Mouse (Mus musculus): ENCODE results near the gene Wdfy3. TPM values are rescaled to one million over a fixed set of nuclear protein-coding genes. Genes with fewer than 3 reads are reported as not detected.

The Wdfy3 gene
- polyA plus RNA-seq, 1 experiment from 2014 or later: 15.1 TPM

DNA sequence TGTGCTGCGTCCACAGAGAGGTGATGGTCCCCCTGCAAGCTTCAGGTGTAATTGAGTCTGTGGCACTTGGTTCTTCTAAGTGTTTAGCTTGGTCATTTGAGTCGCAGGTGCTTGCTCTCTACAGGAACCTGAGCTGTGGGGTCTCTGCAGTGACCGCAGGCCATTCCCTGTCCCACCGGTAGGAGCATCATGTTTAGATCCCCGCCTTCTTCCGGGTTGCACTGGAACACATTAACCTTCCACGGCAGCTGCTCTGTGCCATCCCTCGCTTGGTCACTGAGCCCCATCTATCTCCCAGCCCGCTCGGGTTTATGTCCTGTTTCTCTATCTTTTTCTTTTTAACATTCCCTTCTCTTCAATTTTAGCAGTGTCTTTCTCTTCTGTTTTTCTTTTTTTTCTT lies 250.5 kb downstream of the Wdfy3 start:
- peak; percentile 24; the same call in 1 of the 2 replicates for TF ChIP-seq CTCF (IDR thresholded peaks at IDR 0.05; ENCODE audit: low read depth)
- H3K9me3 ChIP-seq (replicated peaks; ENCODE audit: low read length): no peaks in the 10 kb centered on the region
- no peak overlapping the region for H3K9ac ChIP-seq (ENCODE audit: low read depth, low read length)
- DNase-seq (ENCODE audit: low spot score): peak; percentile 49
- 0 out of 2 replicates have a peak, but pooled peaks cover 16% of the 10 kb centered on the region for H3K4me1 ChIP-seq (replicated peaks; ENCODE audit: insufficient read depth, low read length)
- H3K4me2 ChIP-seq (ENCODE audit: low read length): no peak overlapping the region
- no peak overlapping the region for H3K27ac ChIP-seq
- H3K27me3 ChIP-seq (ENCODE audit: insufficient read depth, low read length): no peaks in the 10 kb centered on the region
- H3K4me3 ChIP-seq (replicated peaks; ENCODE audit: low read depth, low read length): no peak overlapping the region
- no peaks in the 10 kb centered on the region for H3K36me3 ChIP-seq (ENCODE audit: insufficient read depth, low read length)
- no peak for ATAC-seq (replicated peaks; ENCODE audit: low FRiP score, low read depth)
- WGBS: 31% methylated on average over 10 of the region's 10 CpGs

DNA sequence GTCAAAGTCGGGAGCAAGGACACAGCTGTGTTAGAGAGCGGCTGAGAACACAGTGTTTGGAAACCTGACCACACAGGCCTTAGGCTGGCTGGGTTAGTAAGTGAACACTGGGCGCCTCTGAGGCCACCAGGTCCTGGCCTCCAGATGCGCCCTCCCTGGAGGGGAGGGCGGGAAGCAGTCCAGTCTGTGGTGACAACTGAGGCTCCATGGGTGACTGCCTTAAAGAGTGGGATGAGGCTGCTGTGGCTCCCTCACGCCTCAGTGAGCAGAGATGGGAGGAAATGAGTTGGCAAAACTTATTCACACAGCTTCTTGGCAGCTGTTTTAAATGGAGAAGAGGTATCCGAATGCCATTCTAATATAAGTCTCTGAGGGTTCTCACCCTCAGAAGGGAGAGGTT lies 252.9 kb downstream of the Wdfy3 start:
- no peak overlapping the region for H3K4me3 ChIP-seq (replicated peaks; ENCODE audit: low read depth, low read length)
- peak overlapping the region; percentile 71; the same call in 1 of the 2 replicates for H3K27ac ChIP-seq
- 0 out of 2 replicates have a peak overlapping the region, but pooled peaks have one; percentile 18 for H3K9ac ChIP-seq (ENCODE audit: low read depth, low read length)
- H3K4me2 ChIP-seq (ENCODE audit: low read length): no peak overlapping the region
- H3K9me3 ChIP-seq (replicated peaks; ENCODE audit: low read length): no peaks in the 10 kb centered on the region
- no peak for TF ChIP-seq CTCF (IDR thresholded peaks at IDR 0.05; ENCODE audit: low read depth)
- no peaks in the 10 kb centered on the region for H3K27me3 ChIP-seq (ENCODE audit: insufficient read depth, low read length)
- 0 out of 2 replicates have a peak, but pooled peaks cover 12% of the 10 kb centered on the region for H3K4me1 ChIP-seq (replicated peaks; ENCODE audit: insufficient read depth, low read length)
- ATAC-seq (replicated peaks; ENCODE audit: low FRiP score, low read depth): peak; percentile 80
- peak; percentile 74 for DNase-seq (ENCODE audit: low spot score)
- 32% methylated on average over 7 of the region's 7 CpGs for WGBS
- no peaks in the 10 kb centered on the region for H3K36me3 ChIP-seq (ENCODE audit: insufficient read depth, low read length)

DNA sequence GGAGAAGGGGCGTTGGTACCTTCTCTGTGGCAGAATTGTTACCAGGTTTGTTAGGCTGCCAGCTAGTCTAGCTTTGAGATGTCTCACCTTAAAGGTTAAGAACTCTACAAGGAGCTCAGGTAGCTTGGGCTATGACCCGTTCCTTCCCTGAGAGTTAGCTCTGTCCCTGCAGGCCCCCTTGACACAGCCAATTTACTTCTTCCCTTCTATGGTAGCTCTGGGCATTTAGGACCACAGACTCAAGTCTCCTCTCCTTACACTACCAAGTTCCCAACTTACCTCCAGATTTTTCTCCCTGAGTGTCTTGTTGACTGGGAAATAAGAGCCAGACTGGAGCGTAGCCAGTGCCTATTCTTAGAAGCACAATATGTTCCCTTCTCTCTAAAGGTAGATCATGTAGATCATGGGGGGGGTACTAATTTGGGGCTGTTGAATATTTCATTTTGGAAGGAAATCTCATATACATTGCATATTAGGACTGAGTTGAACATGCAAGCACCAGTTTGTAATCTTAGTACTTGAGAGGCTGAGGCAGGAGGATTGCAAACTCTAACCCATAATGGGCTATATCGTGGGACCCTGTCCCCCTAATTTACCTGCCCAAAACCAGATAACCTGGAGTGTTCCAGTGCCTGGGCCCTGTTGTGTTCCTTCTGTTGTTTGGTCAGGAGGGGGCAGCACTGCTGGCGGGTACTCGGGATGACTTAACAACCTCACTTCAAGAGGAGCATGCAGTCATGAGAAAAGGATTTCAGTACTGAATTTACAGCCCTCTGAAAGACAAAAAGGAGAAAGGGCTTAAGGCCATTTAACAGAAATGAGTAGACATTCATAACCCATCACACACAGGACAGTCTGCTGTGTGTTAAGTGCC lies 258.2 kb downstream of the Wdfy3 start:
- Histone ChIP-seq H3K27ac (no peak overlapping the region), H3K4me2 (ENCODE audit: low read length) (no peak overlapping the region), H3K9me3 (replicated peaks; ENCODE audit: low read length) (no peaks in the 10 kb centered on the region), H3K9ac (ENCODE audit: low read depth, low read length) (no peak overlapping the region), H3K4me1 (replicated peaks; ENCODE audit: insufficient read depth, low read length) (no peaks in the 10 kb centered on the region), H3K27me3 (ENCODE audit: insufficient read depth, low read length) (no peaks in the 10 kb centered on the region), H3K4me3 (replicated peaks; ENCODE audit: low read depth, low read length) (no peak overlapping the region), H3K36me3 (ENCODE audit: insufficient read depth, low read length) (no peaks in the 10 kb centered on the region)
- ATAC-seq (replicated peaks; ENCODE audit: low FRiP score, low read depth) (no peak), DNase-seq (ENCODE audit: low spot score) (no peak)
- TF ChIP-seq CTCF (IDR thresholded peaks at IDR 0.05; ENCODE audit: low read depth): peak; percentile 27; the same call in 1 of the 2 replicates
- 93% methylated on average over 6 of the region's 6 CpGs for WGBS

DNA sequence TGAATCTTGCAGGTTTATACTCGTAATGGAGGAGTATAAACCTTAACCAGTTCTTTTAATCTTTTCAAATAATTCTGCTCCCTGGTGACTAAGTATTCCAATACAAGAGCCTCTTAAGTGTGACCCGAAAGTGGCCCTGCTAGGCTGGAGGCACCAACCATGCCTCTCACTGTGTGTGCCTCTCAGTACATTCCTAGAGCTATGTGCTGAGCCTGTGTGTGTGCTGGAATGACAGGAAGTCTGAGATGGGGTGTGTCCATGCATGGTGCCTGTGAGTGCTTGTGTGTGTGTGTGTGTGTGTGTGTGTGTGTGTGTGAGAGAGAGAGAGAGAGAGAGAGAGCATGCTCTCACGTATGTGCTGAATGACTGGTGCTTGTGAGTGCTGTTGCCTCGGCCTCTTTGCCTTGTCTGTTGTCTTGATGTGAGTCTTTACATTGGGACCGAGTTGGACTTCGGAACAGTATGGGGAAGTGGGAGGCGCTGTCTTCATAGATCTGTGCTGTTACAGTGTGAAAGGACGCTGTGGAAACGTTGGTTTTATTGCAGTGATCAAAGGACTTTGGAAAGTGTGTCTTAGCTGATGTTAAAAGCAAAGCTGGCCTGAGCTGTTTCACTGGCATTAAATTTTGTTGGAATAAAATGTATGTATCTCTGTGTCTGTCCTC lies 267.2 kb downstream of the Wdfy3 start:
- no peak for TF ChIP-seq CTCF (IDR thresholded peaks at IDR 0.05; ENCODE audit: low read depth)

DNA sequence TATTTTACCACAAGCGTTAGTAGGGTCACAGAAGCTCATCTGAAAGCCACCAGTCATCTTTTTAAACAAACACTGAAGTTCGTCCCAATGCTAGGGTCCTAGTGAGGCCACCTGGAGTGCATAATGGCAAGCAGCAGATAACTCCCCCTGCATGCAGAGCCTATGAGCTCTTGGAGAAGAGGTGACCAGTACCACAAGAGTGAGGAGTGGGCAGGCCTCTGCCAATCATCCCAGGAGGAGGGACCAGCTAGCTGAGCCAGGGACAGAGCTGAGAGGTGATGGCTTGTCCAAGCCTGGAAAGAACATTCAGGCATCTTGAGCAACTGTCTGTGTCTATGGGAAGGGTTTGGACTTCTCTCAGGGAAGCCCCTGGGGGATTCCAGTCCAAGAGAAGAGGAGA lies 267.8 kb downstream of the Wdfy3 start:
- Histone ChIP-seq H3K27me3 (ENCODE audit: insufficient read depth, low read length) (no peaks in the 10 kb centered on the region), H3K4me3 (replicated peaks; ENCODE audit: low read depth, low read length) (no peak overlapping the region), H3K4me2 (ENCODE audit: low read length) (no peak overlapping the region), H3K27ac (no peak overlapping the region), H3K9me3 (replicated peaks; ENCODE audit: low read length) (no peaks in the 10 kb centered on the region; the same call in 1 of the 2 replicates), H3K36me3 (ENCODE audit: insufficient read depth, low read length) (no peaks in the 10 kb centered on the region), H3K4me1 (replicated peaks; ENCODE audit: insufficient read depth, low read length) (no peaks in the 10 kb centered on the region), H3K9ac (ENCODE audit: low read depth, low read length) (no peak overlapping the region)
- ATAC-seq (replicated peaks; ENCODE audit: low FRiP score, low read depth): no peak
- DNase-seq (ENCODE audit: low spot score): no peak
- 72% methylated on average over 2 of the region's 2 CpGs for WGBS
- no peak for TF ChIP-seq CTCF (IDR thresholded peaks at IDR 0.05; ENCODE audit: low read depth)

More for the DNA sequence above, 267.2 kb downstream of the Wdfy3 start:
- Histone ChIP-seq H3K27ac (no peak overlapping the region), H3K27me3 (ENCODE audit: insufficient read depth, low read length) (no peaks in the 10 kb centered on the region), H3K9ac (ENCODE audit: low read depth, low read length) (no peak overlapping the region), H3K4me3 (replicated peaks; ENCODE audit: low read depth, low read length) (no peak overlapping the region), H3K4me2 (ENCODE audit: low read length) (no peak overlapping the region), H3K36me3 (ENCODE audit: insufficient read depth, low read length) (no peaks in the 10 kb centered on the region), H3K4me1 (replicated peaks; ENCODE audit: insufficient read depth, low read length) (no peaks in the 10 kb centered on the region), H3K9me3 (replicated peaks; ENCODE audit: low read length) (no peaks in the 10 kb centered on the region; the same call in 1 of the 2 replicates)
- DNase-seq (ENCODE audit: low spot score): no peak
- 50% methylated on average over 9 of the region's 9 CpGs for WGBS
- ATAC-seq (replicated peaks; ENCODE audit: low FRiP score, low read depth): no peak; the same call in 1 of the 2 replicates

DNA sequence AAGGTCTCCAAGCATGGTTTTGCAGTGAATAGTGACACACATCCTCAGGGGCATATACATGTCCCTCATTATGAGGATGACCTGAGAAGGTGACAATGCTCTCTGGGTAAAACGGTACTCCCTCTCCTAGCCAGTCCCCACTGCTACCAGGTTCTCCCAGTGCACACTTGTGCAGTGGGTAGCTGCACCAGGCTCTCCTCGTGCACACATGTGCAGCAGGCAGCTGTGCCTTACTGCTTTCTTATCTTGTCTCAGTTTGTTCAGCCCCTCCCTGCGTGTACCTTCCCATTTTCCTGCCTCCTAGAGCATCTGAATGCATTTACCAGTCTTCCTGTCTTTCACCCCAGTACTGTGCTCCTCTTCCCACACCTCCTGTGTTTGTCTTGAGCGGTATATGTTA lies 277.1 kb downstream of the Wdfy3 start:
- H3K36me3 ChIP-seq (ENCODE audit: insufficient read depth, low read length): no peaks in the 10 kb centered on the region
- no peak overlapping the region for H3K4me3 ChIP-seq (replicated peaks; ENCODE audit: low read depth, low read length)
- ATAC-seq (replicated peaks; ENCODE audit: low FRiP score, low read depth) (no peak), DNase-seq (ENCODE audit: low spot score) (no peak)
- 52% methylated on average over 4 of the region's 4 CpGs for WGBS
- no peak overlapping the region for H3K27ac ChIP-seq
- no peaks in the 10 kb centered on the region for H3K9me3 ChIP-seq (replicated peaks; ENCODE audit: low read length)
- no peaks in the 10 kb centered on the region for H3K27me3 ChIP-seq (ENCODE audit: insufficient read depth, low read length)
- no peak for TF ChIP-seq CTCF (IDR thresholded peaks at IDR 0.05; ENCODE audit: low read depth)
- no peaks in the 10 kb centered on the region for H3K4me1 ChIP-seq (replicated peaks; ENCODE audit: insufficient read depth, low read length)
- no peak overlapping the region for H3K4me2 ChIP-seq (ENCODE audit: low read length)
- no peak overlapping the region for H3K9ac ChIP-seq (ENCODE audit: low read depth, low read length)

Measured in kidney, postnatal 0 days (tissue).